Comparison of ENCODE assay signal across 35 mouse cellular contexts in genomic region chr3:119794677-119795365, GRCm38 (mm10). TPM values are rescaled to one million over a fixed set of nuclear protein-coding genes. Genes with fewer than 3 reads are reported as not detected.
DNase-seq lines count a peak whose midpoint lies in the region; ATAC-seq lines count a peak whose summit lies in the region.
"Had no signal": no experiment of that assay in that cellular context is flagged by ENCODE, and none has a peak within 500 bp of the region (broad histone marks: within the 10 kb centered on the region; RNA-seq: fewer than 3 reads in every experiment).

No protein-coding gene starts in this region.

- no peaks in the 10 kb centered on the region for H3K27me3 ChIP-seq in heart, embryonic 11.5 days (ENCODE audit: control insufficient read depth, insufficient read depth, low read length)
- no peaks in the 10 kb centered on the region for H3K27me3 ChIP-seq in heart, embryonic 15.5 days
- no peaks in the 10 kb centered on the region for H3K27me3 ChIP-seq in forebrain, embryonic 16.5 days (replicated peaks; ENCODE audit: control insufficient read depth, insufficient read depth, low read length)
- H3K27me3 ChIP-seq: embryonic facial prominence, embryonic 12.5 days; forebrain, embryonic 15.5 days; hindbrain, embryonic 15.5 days; kidney, embryonic 15.5 days; limb, embryonic 12.5 days; liver, embryonic 15.5 days had no signal

- intact Hi-C loops in heart, postnatal 14 days (cut with DNase I), result no loop called here

- no peak for DNase-seq in heart, postnatal 14 days
- peak; percentile 53 for DNase-seq in NIH3T3 (ENCODE audit: low read depth)
- DNase-seq in yolk sac, embryonic 10.5 days (ENCODE audit: low spot score), result peak; percentile 4
- no peak for DNase-seq in right cerebral cortex, postnatal 36 days (ENCODE audit: low spot score in 2 of 2)
- no peak for DNase-seq in thymus, postnatal 10 days (ENCODE audit: low spot score in 2 of 2)
- DNase-seq: adrenal gland, adult 2 months; adrenal gland, postnatal 36 days; cerebellum, adult 2 months; cerebellum, postnatal 36 days; embryo, embryonic 11 days; kidney, adult 18-20 months; kidney, postnatal 25 days; lung, embryonic 14.5 days; lung, postnatal 14 days; right cerebral cortex, adult 18-20 months; right cerebral cortex, postnatal 4 days; thymus, adult 18-20 months; thymus, postnatal 36 days had no signal

- peaks cover 5% of the 10 kb centered on the region for H3K9me3 ChIP-seq in heart, embryonic 11.5 days (replicated peaks; ENCODE audit: control insufficient read depth, low read length)
- no peaks in the 10 kb centered on the region for H3K9me3 ChIP-seq in heart, embryonic 15.5 days (replicated peaks)
- H3K9me3 ChIP-seq in forebrain, embryonic 16.5 days (ENCODE audit: control insufficient read depth, low read length), result peaks cover 3% of the 10 kb centered on the region; the same call in 1 of the 2 replicates
- H3K9me3 ChIP-seq: embryonic facial prominence, embryonic 12.5 days; hindbrain, embryonic 15.5 days; kidney, embryonic 15.5 days; liver, embryonic 15.5 days had no signal

- no peaks in the 10 kb centered on the region for H3K36me3 ChIP-seq in heart, embryonic 11.5 days (ENCODE audit: control insufficient read depth, insufficient read depth, low read length)
- H3K36me3 ChIP-seq in heart, embryonic 15.5 days, result no peaks in the 10 kb centered on the region
- H3K36me3 ChIP-seq in forebrain, embryonic 16.5 days (ENCODE audit: control insufficient read depth, insufficient read depth), result no peaks in the 10 kb centered on the region
- H3K36me3 ChIP-seq: embryonic facial prominence, embryonic 12.5 days; forebrain, embryonic 10.5 days; forebrain, embryonic 15.5 days; hindbrain, embryonic 15.5 days; kidney, embryonic 15.5 days; limb, embryonic 12.5 days; liver, embryonic 15.5 days had no signal

- peaks cover 2% of the 10 kb centered on the region; the same call in 1 of the 2 replicates for H3K4me1 ChIP-seq in heart, embryonic 11.5 days (ENCODE audit: control insufficient read depth, insufficient read depth, low read length)
- H3K4me1 ChIP-seq in heart, embryonic 15.5 days (replicated peaks), result peaks cover 12% of the 10 kb centered on the region
- H3K4me1 ChIP-seq in forebrain, embryonic 16.5 days (replicated peaks; ENCODE audit: control insufficient read depth, insufficient read depth, low read length), result no peaks in the 10 kb centered on the region
- H3K4me1 ChIP-seq: embryonic facial prominence, embryonic 12.5 days; forebrain, embryonic 15.5 days; hindbrain, embryonic 15.5 days; kidney, embryonic 15.5 days; limb, embryonic 12.5 days; liver, embryonic 15.5 days had no signal

- ATAC-seq in heart, embryonic 11.5 days (replicated peaks; ENCODE audit: insufficient number of reproducible peaks, low FRiP score, low TSS enrichment), result 0 out of 2 replicates have a peak, but pooled peaks have one; percentile 15
- ATAC-seq in heart, embryonic 15.5 days (replicated peaks; ENCODE audit: insufficient number of reproducible peaks, insufficient read depth, low FRiP score, low read depth), result peak; percentile 56; the same call in 1 of the 2 replicates
- ATAC-seq in forebrain, embryonic 16.5 days, result no peak
- ATAC-seq: activated CD4-positive, CD25-positive, alpha-beta regulatory T cell, adult 4 months; forebrain, embryonic 15.5 days; inflammation-experienced regulatory T-cells, adult 6 months; midbrain, embryonic 16.5 days had no signal

- WGBS in heart, embryonic 11.5 days (ENCODE audit: insufficient replicate concordance), result 32% methylated on average over 9 of the region's 9 CpGs
- WGBS in heart, embryonic 15.5 days, result 33% methylated on average over 9 of the region's 9 CpGs
- WGBS in forebrain, embryonic 16.5 days, result 85% methylated on average over 9 of the region's 9 CpGs

- H3K4me2 ChIP-seq in heart, embryonic 11.5 days, result peak overlapping the region; percentile 16; the same call in 1 of the 2 replicates
- peak overlapping the region; percentile 28 for H3K4me2 ChIP-seq in heart, embryonic 15.5 days
- H3K4me2 ChIP-seq in forebrain, embryonic 16.5 days (ENCODE audit: low read length), result no peak overlapping the region
- H3K4me2 ChIP-seq: embryonic facial prominence, embryonic 12.5 days; forebrain, embryonic 15.5 days; hindbrain, embryonic 15.5 days; kidney, embryonic 15.5 days; limb, embryonic 12.5 days; liver, embryonic 15.5 days; lung, embryonic 14.5 days; midbrain, embryonic 11.5 days had no signal

- H3K9ac ChIP-seq in heart, embryonic 11.5 days (ENCODE audit: low read depth, low read length), result no peak overlapping the region
- H3K9ac ChIP-seq in heart, embryonic 15.5 days, result no peak overlapping the region
- H3K9ac ChIP-seq in forebrain, embryonic 16.5 days (replicated peaks; ENCODE audit: low read depth, low read length), result no peak overlapping the region
- H3K9ac ChIP-seq: embryonic facial prominence, embryonic 12.5 days; forebrain, embryonic 15.5 days; hindbrain, embryonic 15.5 days; kidney, embryonic 15.5 days; limb, embryonic 12.5 days; liver, embryonic 15.5 days; lung, embryonic 14.5 days had no signal

- H3K27ac ChIP-seq in heart, embryonic 11.5 days (ENCODE audit: low read depth, low read length), result peak overlapping the region; percentile 57
- H3K27ac ChIP-seq in heart, embryonic 15.5 days, result peak overlapping the region; percentile 70
- no peak overlapping the region for H3K27ac ChIP-seq in forebrain, embryonic 16.5 days (ENCODE audit: low read length)
- H3K27ac ChIP-seq: embryonic facial prominence, embryonic 12.5 days; forebrain, embryonic 10.5 days; forebrain, embryonic 15.5 days; hindbrain, embryonic 15.5 days; kidney, embryonic 15.5 days; layer of hippocampus, adult 2 months; left cerebral cortex, adult 2 months; limb, embryonic 12.5 days; liver, embryonic 15.5 days; stomach, postnatal 0 days had no signal

- no peak overlapping the region for H3K4me3 ChIP-seq in heart, embryonic 11.5 days (ENCODE audit: low read depth, low read length)
- H3K4me3 ChIP-seq in heart, embryonic 15.5 days, result no peak overlapping the region
- H3K4me3 ChIP-seq in forebrain, embryonic 16.5 days (replicated peaks; ENCODE audit: low read length), result no peak overlapping the region
- H3K4me3 ChIP-seq: embryonic facial prominence, embryonic 12.5 days; forebrain, embryonic 10.5 days; forebrain, embryonic 15.5 days; hindbrain, embryonic 15.5 days; kidney, embryonic 15.5 days; layer of hippocampus, adult 2 months; left cerebral cortex, adult 2 months; limb, embryonic 12.5 days; liver, embryonic 15.5 days had no signal

RNA-seq across cellular contexts. Expression of gene Ptbp2, which starts 10.6 kb away (rescaled TPM):
- polyA plus RNA-seq in heart, embryonic 11.5 days (2014; fragmentation: Nextera tagmentation; extraction: Ambion mirVana), result 67.3 and 82.4 TPM in 2 replicates
- total RNA-seq in heart, postnatal 14 days (2021), result 10 to 100 TPM; 25.3 to 25.9 TPM
- polyA plus RNA-seq in heart, embryonic 15.5 days (2015; fragmentation: Nextera tagmentation; extraction: Ambion mirVana), result 42.9 and 44.4 TPM in 2 replicates
- 323 and 366 TPM in 2 replicates for polyA plus RNA-seq in forebrain, embryonic 16.5 days (2015; fragmentation: Nextera tagmentation; extraction: Ambion mirVana)

Comparison
In these comparisons a context has a peak if more than half of its experiments do, and no peak if none do; other contexts are left out.
1. DNase-seq: peak in NIH3T3 (single experiment) and yolk sac, embryonic 10.5 days (single experiment); none in heart, postnatal 14 days (0 of 2), right cerebral cortex, postnatal 36 days (0 of 2) and thymus, postnatal 10 days (0 of 2).